Mouse (Mus musculus) T-cell, adult 2 months (primary cell): ENCODE data around the gene Tshb.

Source experiments
- DNase-seq: peaks from one replicate; pipeline ENCODE4 v3.0.0; 2022; ENCODE audit warnings: low spot score

The Tshb gene

DNA sequence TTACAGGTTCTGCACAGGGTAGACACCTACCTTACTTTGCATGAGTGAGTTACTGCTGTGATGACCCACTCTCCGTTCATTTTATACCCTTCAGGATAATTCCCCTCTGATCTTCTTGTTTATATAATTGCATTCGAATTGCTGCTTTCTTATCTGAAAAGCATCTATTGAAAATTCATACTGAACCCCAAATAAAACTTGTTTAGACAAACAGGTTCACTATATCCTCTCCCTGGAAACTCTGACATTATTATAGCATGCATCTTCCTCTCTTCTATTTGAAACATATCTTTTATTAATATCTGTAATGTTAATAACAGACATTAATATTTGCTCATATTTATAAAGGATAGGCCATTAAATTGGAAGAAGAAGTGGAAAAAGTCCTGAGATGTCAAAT lies at the start of gene Tshb:
Tshb (minus strand) TSS at position 101 of the 400 bp plus-strand sequence.
- DNase-seq = no peak

DNA sequence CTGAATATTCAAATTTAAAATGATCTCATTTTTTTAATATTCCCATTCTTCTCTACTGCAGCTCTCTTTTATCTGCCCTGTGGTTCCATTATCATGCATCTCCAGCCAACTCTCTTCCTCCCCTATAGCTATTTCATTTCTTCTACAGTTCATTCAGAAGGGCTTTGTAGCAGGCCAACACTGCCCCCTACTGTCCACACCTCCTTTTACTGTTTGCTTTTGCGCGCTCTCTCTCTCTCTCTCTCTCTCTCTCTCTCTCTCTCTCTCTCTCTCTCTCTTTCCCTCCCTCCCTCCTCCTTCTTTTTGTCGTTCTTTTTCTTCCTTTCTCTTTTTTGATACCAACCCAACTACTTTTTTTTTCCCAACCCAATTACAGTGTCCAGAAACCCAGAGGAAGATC lies 21.4 kb upstream of the Tshb start:
- peak; percentile 71 for DNase-seq

DNA sequence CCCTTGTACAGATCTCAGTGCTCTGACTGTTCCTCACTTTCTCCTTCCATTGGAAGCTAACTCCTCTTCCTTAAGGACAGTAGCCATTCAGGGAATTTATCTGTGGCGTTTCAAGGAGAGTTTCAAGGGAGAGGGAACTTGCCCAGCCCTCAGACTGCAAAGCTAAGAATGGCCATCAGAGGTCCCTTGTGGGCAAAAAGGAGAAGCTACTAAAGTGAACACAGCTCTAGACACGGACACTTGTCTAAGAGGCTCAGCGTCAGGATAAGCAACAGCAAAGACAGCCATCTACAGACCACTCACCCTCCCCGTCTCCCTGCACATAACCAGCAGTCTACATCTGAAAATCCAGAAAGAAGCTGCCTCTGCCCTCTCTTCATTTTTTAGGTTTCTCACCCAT lies 4.9 kb upstream of the Tshb start:
- DNase-seq = no peak

DNA sequence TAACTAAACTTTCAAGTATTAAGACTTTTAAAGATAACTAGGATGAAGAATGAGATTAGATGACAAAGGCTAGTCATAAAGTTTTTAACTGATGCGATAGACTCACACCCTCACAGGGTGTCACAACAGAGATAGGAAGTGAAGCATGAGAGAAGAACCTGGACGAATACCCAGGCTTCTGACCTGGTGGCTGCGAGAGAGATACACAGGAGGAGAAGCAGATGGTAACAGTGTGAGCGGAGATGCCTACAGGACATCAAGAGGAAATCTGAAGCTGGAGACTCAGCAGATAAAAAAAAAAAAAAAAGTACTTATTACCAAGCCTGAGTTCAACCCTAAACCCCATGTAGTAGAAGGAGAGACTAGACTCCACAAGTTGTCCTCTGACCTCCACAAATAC lies 9.5 kb downstream of the Tshb start:
- DNase-seq = no peak

DNA sequence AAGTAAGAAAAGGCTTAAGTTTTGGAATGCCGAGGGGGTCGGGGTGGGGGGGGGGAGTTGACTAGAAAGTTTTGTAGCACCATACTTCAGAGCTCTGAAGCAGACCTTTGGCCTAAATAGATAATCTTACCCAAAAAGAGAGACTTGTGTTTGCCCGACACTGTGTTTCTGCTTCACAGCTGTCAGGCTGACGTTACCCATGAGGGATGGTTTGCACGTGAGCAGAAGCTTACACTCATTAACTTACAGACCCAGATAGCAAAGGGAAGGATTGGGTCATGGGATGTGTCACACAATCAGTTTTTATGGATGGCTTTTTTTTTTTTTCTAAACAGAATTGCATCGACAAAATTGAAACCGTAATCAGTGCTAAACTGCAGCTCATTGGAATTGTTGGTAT lies 17.7 kb downstream of the Tshb start:
- no peak for DNase-seq

DNA sequence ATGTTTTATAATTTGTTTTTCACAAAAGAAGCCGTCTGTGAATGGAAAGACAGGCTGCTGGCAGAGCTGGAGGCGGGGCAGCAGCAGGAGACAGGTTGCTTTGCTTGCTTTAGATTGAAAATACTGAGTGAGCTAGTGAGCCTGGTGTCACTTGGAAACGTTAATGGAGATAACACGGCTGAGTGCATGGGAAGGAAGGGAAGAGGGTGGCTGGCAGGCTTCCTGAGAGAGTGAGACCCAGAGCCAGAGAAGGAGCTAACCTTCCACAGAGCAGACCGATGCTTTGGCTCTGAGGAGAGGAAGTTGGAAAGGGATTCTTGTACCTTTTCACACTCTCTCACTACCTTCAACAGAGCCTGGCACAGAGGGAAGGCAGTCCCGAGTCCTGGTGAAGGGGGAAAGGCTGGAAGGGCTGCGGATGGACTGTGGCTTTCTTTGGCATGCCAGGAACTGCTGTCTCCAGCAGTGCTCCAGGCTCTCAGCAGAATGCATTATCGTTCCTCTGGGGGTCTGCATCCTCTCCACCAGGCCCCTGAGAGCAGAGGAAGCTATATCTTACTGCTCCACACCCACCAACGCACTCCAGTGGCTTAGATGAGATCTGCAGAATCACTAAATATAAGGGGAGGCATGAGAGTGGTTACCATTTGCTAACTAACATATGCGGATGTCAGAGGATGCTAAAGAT lies 18.7 kb downstream of the Tshb start:
- no peak for DNase-seq

DNA sequence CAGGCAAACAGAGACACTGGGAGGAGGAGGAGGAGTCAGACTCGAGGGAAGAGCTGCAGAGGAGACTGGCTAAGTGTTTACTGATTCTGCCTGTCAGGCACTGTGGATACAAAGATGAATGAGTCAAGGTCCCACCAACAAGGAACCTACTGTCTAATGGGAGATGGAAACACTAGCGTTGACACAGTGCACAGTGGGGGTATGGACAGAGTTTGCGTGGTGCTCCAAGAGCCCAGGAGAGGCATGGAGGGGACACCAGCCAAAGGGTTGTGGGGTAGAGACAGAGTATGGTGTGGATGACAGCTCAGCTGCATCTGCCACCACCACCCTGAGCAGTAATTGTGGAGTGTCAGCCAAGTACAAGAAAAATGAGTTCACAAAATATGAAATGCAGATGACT lies 20.1 kb downstream of the Tshb start:
- no peak for DNase-seq

DNA sequence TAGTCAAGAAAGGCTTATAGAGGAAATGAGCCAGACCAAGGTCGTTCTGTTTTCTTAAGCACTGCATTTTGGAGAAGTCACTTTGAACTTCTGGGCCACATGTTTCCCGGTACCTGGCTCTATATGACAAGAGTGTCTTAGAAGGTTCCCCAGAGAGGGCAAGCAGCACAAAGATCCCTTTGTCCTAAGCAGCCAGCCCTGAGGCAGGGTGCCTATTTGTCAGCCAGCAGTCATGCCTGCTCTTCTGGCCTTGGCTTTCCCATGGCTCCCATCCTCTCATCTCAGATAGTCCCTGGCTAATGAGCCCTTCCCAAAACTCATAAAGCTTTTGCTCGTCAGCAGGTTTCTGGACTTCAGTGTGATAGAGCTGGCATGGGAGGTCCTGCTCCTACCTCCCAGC lies 22.3 kb downstream of the Tshb start:
- no peak for DNase-seq

DNA sequence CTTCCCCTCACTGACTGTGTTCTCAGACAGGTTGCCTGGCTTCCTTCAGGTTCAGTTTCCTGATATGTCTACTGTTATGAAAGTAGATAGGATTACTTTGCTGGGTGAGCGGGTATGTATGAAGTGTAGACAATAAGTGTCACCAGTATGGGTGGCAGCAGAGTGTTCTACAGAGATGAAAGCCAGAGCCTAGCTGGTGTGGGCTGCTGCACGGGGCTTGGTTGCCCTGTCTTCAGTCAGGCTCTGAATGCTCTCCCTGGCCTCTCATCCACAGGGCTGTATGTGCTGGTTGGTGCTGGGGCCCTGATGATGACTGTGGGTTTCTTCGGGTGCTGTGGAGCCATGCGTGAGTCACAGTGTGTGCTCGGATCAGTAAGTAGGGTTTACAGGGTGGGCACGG lies 25.5 kb downstream of the Tshb start:
- DNase-seq = no peak

DNA sequence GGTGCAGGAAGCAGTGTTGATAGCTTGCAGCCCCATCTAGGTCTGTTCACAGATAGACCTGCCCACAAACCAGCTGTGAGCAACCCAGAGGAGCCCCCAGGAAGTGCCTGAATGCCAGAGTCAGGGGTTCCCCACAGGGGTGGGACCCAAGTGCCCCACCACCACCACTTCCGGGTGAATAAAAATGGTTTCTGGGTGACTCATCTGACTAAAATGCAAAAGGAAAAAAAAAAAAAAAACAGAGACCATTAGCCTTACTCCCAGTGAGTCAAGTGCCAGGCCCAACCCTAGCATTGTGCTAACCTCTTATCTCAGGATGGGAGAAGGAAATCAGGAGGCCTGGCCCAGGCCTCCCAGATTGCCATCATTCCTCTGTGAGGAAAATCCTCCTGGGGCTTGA lies 26.7 kb downstream of the Tshb start:
- DNase-seq = peak; percentile 75

DNA sequence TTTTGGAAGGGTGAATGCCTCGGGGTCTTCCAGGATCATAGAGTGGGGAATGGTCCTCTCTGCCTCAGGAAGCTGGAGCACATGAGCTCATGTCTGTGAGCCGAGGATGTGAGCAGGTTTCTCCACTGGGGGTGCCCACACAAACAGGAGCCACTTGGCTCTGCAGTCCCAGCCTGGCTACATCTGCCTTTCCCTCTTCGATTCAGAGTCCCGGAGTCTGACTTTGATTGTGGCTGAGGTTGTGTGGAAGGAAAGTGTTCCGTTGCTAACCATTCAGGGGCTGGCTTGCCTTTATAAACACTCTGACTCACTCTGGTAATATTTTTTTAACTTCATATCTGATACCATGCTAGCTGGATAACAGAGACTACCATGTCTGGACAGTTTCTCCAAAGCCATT lies 30.1 kb downstream of the Tshb start:
- no peak for DNase-seq

DNA sequence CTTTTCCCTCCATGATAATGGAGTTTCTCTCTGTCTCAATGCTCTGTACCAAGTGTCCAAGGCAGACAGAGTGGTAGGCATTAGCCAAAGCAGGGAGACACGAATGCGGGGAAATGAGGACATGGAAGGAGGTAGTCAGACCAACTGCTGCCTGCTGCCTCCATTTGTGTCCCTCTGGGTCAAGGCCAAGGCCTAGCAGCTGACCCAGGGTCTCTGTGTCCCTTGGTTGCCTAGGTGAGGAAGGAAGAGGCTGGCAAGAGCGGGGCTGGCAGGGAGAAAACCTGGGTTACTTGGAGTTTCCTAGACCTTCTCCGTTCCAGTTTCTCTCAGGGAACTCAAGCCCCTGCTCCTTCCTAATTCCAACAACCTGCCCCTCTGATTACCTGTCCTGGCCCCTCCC lies 30.5 kb downstream of the Tshb start:
- no peak for DNase-seq

DNA sequence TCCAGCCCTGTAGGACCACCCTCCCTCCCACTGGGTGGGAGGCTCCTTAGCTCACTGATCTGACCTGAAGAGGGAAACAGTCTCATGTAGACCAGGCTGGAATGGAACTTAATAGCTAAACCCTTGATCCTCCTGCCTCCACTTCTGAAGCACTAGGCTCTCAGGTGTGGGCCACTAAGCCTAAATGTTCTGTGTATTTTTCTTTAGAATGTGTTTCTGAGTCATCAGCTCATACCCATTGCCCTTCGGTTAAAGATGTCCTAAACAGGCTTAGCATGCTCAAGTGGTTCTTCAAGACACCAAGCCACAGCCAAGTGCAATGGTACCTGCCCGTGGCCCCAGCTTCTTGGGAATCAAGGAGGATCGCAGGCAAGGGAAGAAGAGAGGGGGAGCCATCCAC lies 31.0 kb downstream of the Tshb start:
- DNase-seq = no peak

DNA sequence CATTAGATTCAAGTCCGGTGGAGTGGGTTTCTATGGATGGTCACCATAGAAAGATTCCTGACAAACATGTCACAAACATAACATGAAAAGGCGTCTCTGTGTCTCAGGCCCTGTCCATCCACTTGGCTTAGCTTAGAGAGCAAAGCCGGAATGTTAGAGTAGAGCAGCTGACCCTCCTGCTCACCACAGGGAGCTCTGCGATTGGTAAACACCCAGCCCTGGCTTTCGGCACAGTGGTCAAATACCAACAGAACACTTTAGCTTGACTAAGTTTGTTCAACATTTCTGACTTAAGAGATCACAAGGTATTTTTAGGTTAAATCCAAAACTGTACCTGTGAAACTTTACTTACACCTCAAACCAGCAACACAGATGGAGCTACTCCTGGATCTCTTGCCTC lies 31.4 kb downstream of the Tshb start:
- DNase-seq = no peak

DNA sequence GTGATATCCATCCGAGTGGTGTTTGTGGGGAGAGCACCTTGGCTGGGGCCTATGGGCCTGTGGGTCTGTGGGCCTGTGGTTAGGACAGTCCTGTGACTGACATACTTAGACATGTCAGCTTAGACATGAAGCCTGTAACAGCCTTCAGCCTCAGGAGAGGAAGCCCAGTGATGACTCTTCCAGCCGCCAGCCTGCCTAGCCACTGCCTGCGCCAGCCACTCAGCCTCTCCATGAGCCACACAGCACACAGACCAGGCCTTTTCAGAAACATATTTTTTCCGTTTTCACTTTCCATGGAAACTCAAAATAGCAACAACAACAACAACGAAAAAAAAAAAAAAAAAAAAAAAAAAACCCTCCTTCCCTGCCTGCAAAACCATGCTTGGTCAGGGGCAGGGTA lies 33.8 kb downstream of the Tshb start:
- no peak for DNase-seq

DNA sequence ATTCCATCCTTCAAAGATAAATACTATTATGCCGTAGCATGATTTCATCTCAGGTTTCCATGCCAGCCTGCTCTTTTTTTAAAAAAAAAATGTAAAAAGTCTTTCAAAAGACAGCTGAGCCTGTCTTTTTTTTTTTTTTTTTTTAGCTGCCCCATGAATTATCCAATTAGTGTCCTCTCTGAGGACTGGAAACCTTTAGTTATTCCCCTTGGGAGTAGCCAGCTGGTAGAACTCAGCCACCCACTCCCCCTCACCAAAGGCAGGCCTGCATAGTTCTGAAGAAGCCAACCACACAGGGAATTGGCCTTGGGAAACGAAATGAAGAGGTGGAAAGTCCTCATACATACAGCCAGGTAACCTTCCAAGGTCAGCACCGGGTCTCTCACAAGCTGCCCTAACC lies 34.5 kb downstream of the Tshb start:
- DNase-seq = no peak

DNA sequence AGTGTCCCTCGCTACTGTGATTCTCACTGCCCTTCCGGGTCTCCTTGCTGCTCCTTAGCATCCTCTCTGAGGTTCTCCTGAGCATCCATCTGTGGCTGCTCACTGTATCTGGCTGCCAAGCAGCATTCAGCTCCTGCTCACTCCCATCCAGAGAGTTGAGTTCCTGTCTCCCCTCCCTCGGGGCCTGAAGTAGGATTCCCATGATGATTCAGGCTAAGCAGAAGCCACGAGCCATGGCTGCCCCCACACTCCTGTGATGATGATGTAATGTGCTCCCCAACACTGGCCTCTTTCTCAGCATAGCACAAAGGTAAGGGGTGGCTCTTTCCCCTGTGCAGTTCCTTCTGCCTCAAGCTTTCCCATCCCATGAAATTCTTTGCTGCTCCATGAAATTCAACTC lies 36.3 kb downstream of the Tshb start:
- no peak for DNase-seq

DNA sequence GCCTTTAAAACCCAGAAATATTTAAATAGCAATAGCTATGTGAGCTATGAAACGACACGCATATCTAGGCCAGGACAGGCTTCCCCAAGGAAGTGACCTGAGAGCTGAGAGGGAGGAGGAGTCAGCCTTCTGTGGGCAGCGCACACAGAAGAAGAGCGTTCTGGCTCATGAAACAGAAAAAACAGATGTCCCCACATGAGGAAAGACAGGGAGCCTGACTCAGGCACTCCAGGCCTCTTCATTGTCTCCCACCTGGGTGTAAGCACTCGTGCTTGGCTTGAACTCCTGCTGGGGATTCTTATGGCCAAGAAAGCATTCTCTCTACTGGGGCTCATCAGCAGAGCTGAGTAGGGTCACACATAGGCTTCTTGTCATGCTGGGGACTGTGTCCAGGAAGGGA lies 37.9 kb downstream of the Tshb start:
- no peak for DNase-seq

DNA sequence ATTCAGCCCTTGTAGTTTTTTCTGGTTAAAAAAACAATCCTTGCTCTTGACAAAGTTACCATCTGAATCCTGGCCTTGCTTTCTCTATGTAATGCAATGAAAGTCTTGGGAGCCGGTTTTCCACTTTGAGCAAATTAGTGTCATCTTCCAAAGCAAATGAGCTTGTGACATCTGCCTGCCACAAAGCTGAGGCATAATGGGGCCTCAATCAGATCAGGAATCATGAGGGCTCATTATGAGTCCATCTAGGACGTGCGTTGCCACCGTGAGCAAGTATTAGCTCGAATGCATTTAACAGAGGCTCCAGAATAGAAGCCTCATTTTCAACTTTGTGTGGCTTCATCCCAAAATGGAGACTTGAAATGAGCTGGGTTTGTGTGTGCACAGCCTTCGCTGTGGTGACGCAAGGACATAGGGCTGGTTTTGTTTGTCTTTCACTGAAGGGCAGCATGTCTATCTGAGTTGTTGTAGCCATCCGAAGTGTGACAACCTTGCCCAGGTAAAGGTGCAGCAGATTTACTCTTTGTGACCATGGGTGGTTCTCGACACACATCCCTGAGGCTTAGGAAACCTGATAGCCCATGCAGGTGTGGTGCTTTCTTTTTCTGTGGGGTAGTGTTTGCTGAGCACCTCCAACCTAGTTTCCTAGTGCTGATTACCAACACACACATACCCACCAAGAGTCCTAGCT lies 38.6 kb downstream of the Tshb start:
- DNase-seq = no peak

DNA sequence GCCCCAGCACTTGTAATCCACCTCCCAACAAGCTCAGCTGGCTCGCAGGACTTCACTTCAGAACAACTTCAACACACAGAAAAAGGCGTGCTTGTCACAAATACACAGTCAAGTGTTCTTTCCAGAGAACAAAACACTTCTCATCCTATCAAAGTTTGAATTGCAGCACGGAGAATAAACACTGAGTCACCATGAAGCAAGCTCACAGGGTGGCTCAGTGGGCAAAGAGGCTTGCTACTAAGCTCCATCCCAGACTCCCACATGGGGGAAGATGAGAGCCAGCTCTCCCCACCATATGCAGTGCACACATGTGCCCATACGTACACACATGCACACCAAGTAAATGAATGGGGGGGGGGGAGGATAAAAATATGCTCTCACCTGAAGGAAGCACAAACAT lies 39.3 kb downstream of the Tshb start:
- DNase-seq = no peak

DNA sequence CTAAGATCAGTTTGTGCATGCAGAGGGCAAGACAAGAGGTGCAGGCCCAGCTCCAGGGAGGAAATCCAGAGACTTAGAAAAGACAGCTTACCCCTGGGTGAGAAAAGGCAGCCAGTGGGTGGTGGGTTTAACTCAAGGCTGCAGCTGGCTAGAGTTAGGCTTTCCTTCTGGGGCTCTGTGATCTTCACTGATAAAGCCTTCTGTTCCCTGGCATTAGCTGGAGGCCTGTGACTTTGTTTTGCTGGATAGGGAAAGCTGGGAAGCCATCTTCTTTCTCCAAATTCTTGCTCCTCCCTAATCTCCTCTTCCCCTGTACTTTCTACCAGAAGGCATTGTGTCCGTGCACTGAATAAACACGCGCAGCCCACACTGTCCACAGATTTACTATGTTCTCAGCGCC lies 39.8 kb downstream of the Tshb start:
- no peak for DNase-seq

DNA sequence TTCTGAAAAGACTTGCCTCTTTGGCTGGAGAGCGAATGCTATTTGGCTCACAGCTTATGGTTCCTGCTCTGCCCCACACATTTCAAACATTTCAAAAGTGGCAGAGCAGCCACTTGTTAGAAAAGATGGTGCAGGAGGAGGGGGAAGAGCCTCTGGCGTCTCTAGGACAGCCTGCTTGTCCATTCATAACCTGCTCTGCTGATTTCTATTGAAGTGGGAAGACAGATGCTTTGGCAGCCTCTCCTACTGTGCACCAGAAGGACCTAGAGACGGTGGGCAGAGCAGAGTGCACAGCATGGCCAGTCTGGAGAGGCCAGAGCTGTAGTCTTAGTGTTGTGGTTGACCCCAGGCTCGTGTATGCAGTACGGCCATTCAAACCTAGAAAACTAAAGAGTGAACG lies 43.6 kb downstream of the Tshb start:
- DNase-seq = no peak

DNA sequence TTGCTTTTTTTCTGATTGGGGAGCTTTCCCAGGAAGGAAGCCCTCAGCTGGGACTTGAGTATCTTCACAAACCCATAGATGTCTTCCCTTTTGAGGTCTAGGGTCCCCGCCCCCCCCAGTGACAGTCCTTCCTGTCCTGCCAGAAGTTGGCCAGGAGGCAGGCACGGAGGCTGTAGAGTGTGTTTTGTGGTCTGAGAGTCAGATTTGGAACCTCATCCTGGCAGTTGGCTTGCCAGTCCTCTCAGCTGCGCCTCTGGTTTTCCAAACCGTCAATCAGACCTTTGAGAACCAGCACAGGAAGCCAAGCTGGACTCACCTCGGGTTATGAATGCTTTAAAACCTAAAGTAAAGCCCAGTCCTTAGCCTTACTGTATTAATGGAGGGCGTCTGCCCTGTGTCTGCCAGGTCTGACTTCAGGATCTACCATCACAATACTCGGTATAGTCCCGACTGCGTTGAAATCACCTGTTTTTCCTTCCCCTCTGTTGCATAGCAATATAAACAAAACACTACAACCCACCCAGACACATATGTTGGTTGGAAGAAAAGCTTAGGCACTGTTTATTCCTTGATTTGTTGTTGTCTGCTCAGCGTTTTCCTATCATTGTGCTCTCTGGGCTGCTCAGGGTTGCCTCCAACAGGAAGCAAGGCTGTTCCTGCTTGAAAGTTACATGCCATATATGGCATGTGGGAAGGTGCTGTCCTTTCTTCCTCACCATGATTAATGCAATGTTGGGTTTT lies 44.2 kb downstream of the Tshb start:
- DNase-seq = no peak

DNA sequence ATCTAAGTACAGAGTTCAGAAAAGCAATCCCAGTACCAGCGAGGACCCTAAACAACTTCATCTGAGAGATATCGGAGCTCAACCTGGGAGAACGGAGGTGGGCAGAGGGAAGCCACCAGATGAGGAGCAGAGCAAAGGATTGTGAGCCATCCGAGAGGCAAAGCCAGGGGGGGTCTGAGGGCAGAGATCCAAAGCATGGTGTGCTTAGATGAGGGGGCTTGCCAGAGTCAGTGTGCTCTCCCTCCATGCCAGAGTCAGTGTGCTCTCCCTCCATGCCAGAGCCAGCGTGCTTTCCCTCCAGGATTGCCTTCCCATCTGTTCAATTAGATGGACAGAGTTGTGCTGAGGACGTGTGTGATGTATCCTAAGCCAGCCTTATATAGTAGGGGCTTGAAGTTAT lies 45.4 kb downstream of the Tshb start:
- DNase-seq = no peak
